Mouse (Mus musculus) T-helper 2 cell (primary cell): ENCODE measurements around the gene Naga.

Source experiments
- in situ Hi-C: fragments of 300-600 bp; cut with MboI, MseI; formaldehyde crosslinking; loops from one replicate; pipeline ENCODE4 v1.15.1; 2025; ENCODE audit warnings: high pct_unique_total_duplicates

The Naga gene

DNA sequence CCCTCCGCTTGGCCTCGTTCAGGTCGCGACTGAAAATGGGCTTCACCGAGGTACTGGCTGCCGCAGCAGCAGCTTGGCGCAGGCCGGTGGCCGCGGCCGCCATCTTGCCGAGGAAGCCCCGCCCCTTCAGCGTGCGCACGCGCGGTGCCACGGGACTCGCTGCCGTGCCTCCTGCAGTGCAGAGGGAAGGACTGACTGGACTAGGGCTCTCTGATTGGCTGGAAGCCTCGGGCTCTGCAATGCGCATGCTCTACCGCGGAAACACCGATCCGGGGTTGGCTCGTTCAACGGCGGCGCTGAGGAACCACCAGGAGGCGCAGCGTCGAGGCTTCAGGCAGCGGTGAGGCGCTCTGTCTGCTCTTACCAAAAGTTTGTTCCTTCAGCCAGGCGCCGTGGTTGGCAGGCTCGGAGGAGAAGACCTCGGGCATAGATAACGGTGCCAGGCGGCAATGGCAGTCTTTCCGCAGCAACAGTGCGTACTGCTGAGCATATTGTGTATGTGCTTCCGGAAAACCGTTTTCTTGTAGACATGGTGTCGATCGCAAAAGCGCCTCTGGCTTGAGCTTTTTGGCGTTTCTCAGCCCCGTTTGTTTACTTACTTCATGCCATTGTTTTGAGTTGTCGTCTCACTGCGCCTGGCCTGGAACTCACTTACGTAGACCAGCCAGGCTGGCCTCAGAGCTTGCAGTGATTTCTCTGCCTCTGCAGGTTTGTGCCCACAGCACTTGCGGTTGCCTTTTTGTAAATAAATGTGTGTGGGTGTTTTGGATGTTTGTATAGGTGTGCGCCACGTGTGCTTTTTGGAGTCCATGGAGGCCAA lies 15.6 kb upstream of the Naga start, which contains the start of gene Ndufa6:
Gene Ndufa6 (minus strand): TSS at position 197 of the 820 bp plus-strand sequence.
- in situ Hi-C loops: no loop called here

DNA sequence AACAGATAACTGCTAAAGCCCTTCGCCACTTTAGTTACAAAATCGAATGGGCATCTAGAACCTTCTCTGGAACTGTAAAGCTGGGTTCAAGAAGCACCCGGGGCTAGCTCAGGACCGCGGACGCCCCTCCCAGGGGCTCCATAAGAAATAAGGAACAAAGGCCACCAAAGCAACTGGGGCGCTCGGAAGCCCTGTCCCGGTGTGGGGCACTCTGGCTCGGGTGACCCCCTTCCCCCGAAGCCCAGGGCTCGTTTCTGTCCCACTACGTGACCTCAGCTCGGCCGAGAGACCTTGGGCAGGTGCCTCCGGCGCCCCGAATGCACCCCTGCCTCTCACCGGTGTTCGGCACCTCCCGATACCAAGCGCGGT lies 15.0 kb upstream of the Naga start:
- in situ Hi-C loops: no loop called here

DNA sequence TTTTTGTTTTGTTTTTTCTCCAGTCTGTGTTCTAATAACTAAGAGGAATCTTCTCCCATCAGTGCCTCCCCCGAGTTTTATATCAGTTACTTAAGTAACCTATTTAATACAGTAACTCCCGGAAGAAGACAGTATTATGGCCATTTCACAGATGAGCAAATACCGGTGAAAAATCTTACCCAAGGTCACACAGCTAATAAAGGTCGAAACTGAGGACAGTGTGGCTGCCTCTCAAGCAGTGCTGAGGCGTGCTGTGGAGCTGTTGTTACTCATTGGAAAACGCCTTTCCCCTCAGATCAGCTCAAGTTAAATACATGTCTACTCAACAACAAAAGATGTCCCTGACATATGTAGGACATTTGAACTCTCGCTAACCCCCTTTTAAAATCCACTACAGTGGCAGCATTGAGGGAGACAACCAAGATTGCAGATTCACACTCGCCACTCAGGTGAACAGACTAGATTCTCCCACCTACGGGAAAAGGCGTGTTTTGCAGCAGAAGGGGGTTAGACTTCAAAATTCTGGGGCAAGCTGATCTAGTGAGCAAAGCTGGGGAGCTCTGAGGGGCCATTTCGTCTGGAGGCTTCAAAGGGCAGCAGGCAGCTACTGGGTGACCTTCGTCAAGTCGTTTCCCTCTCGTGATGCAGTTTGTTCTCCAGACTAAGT lies 14.5 kb upstream of the Naga start:
- in situ Hi-C loops: no loop called here

DNA sequence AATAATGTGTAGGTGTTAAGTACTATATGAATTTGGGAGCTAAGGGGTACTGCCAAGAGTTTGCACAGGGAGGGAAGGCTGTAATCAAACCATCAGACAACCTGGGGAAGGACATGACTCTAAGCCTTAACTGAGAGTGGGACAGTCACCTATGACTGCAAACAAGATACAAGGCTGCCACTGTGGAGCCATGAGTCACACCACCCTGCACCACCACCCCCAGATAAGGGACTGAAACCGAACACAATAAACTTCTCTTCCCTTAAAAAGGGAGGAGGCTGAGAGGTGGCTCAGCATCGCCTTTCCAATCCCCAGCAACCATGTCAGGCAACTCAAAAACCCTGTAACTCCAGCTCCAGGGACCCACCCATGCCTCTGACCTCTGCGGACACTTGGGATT lies 12.8 kb upstream of the Naga start:
- in situ Hi-C loops: no loop called here

DNA sequence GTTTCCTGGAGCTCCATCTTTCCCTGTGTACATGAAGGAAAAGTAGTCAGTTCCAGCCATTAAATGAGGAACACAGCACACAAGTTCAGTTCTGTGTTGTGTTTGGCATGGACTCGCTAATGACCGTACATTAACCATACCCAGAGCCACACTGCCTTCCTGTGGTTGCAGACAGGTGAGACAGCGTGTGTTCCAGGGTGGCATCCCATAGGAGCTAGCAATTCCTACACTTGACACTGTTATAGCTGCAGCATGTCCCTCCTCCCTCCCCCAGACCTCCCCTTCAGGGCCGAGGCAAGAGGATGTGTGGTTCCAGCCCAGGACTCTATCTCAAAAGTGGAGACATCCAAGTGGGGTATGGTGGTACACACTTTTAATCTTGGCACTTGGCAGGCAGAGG lies 11.6 kb upstream of the Naga start:
- in situ Hi-C loops: no loop called here

DNA sequence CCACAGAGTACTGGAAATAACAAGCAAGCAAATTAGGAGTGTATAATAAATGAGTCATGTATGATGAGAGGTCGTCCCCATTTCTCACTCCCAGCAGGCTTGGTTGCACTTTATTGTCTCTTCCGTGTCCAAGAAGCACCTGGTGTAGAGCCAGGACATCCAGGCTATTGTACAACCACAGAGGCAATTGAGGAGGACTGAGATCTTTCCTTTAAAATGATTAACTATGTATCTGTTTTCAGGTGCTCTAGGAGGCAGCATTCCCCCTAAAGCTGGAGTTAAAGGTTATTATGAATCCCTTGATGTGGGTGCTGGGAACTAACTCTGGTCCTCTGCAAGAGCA lies 10.2 kb upstream of the Naga start:
- in situ Hi-C loops: loop anchor here (25.0 kb wide), 2 partner anchors 1262 to 1762 kb away; no protein-coding TSS in a partner anchor

DNA sequence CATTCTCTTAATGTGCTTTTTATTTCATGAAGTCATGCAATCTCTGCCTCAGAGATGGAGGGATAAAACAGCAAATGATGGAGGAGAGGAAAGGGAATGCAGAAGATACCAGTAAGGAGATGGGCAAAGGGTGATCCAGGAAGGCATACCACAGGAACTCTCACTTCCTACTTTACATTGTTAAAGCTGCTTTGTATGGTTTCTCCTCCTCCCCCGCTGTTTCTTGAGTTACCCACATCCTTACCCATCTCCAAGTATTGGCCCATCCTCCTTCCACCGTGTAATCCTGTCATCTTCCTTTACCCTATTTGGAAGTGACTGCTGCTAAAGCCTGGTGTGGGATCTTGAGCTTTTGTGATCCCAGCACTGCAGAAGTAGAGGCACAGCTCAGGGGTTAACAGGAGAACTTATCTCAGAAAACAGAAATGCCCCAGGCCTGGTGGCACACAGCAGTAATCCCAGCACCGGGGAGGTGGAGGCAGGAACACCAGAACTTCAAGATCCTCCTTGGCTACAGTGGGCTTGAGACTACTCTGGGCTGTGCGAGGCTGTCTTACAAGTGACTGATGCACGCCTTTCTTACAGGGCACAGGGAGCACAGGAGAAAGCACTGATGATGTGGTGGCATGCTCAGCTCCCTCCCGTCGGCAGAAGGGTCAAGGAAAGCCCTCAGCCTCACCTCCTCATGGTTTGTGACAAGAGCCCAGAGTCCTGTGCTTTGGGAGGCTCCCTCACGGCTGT lies 9.7 kb upstream of the Naga start:
- in situ Hi-C loops: loop anchor here (25.0 kb wide), 2 partner anchors 1261 to 1761 kb away; no protein-coding TSS in a partner anchor

DNA sequence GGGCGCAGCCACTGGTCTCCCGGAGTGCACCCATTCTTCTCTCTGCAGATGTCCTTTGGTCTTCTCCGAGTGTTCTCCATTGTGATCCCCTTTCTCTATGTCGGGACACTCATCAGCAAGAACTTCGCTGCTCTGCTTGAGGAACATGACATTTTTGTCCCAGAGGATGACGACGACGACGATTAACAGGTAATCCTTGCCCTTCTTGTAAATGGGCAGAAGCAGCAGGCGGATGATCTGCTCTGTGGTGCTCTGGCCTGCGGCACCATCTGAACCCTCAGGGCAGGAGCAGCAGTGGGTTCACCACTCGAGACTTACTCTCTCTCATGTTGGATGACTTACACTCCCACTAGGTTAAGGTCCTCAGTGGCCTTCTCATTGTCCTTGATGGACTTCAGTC lies 9.1 kb upstream of the Naga start:
- in situ Hi-C loops: loop anchor here (25.0 kb wide), 2 partner anchors 1261 to 1761 kb away; no protein-coding TSS in a partner anchor

DNA sequence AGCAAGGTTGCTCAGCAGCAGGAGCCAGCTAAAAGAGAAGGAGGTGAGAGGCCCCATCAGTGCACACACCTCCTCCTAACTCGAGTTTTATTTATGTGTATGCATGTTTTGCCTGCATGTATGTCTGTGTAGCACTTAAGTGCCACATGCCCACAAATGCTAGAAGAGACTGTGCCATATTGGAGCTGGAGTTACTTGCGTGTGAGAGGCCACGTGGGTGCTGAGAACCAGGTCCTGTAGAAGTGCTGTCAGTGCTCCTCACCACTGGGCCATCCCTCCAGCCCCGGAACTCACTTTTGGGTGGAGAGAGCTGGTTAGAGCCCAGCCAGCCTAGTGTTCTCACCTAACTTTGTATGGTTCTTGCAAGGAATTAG lies 8.6 kb upstream of the Naga start:
- in situ Hi-C loops: loop anchor here (25.0 kb wide), 2 partner anchors 1260 to 1760 kb away; no protein-coding TSS in a partner anchor

DNA sequence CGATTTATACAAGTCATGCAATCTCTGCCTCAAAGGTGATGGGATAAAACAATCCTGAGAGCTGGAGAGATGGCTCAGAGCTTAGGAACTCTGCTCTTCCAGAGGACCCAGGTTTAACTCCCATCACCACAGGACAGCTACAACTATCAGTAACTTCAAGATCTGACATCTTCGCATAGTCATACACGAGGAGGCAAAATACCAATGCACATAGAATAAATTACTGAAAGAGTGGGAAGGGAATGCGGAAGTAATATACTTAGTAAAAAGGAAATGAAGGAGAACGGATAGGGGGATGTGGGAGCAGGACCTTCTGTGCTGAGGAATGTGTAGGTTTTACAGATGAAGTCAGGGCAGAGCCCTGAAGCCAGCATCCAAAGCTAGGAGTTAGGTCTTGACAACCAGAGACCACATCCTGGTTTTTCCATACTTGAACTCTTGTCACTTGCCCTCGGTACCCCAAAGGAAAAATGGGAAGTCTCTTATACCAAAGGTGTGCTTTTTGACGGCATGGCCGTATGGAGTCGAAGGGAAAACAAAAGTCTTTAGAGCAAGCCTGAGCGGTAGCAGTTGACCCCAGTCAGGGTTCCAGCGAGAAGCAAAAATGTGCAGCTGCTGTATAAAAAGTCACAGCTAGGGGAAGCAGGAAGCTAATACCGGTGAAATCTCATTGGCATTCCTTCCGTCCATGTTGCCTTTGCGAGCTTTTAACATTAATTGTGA lies 8.0 kb upstream of the Naga start:
- in situ Hi-C loops: loop anchor here (25.0 kb wide), 2 partner anchors 1259 to 1759 kb away; no protein-coding TSS in a partner anchor

DNA sequence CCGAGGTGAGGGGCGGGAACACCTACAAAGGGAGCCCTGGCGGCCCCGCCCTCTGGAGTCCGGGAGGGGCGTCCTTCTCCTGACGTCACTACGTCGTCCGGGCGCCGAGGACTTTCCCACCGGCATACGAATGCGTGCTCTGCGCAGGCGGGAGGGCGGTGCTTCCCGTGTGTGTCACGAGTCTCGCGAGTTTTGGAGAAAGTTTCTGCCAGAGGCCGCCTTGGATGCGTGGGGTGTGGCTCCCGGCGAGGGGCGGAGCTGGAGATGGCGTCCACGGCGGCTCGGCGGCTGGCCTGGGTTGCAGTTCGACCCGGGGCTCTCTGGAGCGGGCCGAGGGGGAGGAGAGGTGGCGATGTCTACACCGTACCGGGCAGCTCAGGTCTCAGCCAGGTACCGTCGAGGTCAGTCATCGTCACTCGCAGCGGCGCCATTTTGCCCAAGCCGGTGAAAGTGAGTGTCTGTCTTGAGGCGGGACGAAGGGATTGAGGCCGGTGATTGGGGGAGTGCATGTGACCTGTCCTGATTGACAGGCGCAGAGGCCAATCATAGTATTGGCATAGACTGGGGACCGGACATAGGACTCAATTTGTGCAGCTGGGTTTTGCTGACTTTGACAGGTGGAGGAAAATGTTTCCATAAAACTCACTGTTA lies 7.2 kb upstream of the Naga start:
- in situ Hi-C loops: loop anchor here (25.0 kb wide), 2 partner anchors 1259 to 1759 kb away; no protein-coding TSS in a partner anchor

DNA sequence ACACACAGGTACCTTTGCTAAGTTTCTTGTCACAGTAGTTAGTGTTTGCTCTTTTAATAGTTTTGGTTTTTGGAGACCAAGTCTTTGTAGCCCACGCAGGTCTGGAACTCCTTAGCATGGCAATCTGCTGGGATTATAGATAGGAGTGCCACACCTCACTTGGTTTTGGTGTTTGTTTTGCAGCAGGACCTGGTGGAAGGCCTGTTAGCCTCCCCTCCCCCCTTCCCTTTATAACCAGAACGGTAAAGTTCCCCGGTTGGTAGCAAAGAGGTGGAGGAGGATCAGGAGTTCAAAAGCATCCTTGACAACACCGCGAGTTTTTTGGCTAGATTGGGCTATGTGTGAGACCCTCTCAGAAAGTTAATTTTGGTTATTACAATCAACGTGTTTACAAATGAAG lies 6.2 kb upstream of the Naga start:
- in situ Hi-C loops: loop anchor here (5.0 to 25.0 kb wide), 3 partner anchors 68 to 1758 kb away; no protein-coding TSS in a partner anchor

DNA sequence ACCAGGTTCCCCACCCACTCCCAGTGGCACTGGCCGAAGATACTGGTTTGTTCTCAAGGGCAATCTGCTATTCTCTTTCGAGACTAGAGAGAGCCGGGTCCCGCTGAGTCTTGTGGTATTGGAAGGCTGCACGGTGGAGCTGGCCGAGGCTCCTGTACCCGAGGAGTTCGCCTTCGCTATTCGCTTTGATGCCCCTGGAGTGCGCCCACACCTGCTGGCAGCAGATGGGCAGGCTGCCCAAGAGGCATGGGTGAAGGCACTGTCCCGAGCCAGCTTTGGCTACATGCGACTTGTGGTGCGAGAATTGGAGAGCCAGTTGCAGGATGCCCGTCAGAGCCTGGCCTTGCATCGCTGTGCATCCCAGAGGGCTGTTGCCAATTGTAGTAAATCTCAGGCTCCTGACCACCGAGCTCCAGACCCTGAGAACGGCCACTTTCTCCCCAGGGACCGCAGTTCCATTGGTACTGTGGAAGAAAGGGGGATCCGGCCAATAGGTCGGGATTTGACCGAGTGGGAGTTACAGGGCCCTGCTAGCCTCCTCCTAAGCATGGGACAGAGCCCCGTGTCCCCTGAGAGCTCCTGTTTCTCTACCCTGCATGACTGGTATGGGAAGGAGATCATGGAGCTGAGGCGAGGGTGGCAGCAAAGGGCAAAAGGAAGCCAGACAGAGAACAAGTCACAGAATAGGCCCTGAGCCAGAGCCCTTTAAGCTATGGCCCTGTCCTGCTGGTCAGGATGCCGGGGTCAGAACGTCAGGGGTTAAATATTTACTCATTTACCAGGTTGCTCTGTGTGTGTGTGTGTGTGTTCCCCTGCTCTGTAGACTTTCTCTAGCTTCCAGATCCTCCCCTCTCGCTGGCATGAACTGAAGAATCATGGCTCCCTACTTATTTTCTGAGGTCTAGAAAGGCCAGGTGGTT lies 4.9 kb upstream of the Naga start:
- in situ Hi-C loops: loop anchor here (5.0 to 25.0 kb wide), 3 partner anchors 66 to 1756 kb away; no protein-coding TSS in a partner anchor

DNA sequence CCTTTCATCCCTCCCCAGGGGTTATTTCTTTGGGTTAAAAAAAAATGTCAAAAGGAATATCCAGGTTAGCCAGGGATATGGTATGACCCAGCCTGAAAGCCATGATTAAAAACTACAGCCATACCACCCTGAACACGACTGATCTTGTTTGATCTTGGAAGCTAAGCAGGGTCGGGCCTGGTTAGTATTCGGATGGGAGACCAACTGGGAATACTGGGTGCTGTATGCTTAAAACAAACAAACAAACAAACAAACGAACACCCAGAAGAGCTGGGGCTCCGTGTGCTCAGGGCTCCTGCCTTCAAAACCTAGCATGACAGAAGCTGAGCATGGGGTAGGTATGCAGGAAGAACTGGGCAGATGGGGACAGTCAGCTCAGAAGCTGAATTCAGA lies 3.8 kb upstream of the Naga start:
- in situ Hi-C loops: loop anchor here (5.0 to 25.0 kb wide), 3 partner anchors 65 to 1755 kb away; no protein-coding TSS in a partner anchor

DNA sequence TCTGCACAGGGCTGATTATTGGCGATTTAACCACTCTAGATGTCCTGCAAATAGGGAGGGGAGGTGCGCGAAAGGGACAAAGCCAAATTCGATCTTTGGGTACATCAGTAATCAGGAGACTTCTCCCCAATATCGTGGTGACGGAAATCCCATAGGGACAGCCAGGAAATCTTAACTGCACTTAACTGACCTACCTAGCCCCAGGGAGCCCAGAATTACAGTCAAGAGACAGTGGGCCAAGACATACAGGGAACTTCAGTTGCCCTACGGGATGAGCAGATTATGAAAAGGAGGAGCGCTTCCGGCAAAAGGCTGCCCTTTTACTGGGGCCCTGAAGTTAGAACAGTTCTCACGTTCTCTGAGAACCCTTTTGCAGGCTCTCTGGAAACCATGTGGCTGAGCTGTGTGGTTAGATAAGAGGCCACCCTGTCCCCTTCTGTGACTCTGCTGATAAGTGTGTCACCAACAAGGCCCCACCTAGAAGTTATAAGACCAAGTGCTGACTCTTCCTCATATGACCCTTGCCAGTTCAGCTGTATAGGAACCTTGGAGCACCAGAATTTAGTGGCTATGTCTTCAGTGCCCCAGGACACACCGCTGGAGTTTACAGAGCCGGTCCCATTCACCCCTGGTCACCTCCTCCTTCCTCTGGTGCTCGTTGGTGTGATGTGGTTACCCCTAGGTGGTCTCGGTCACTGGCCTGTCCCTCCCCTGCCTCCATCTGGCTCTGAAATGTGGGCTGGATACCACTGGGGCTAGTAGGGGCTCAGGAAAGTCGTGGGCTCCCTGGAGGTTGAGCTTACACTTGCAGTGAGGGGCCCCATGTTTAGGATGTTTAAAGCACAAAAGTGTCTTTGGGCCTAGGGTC lies 3.2 kb upstream of the Naga start:
- in situ Hi-C loops: loop anchor here (5.0 to 25.0 kb wide), 3 partner anchors 65 to 1755 kb away; no protein-coding TSS in a partner anchor

DNA sequence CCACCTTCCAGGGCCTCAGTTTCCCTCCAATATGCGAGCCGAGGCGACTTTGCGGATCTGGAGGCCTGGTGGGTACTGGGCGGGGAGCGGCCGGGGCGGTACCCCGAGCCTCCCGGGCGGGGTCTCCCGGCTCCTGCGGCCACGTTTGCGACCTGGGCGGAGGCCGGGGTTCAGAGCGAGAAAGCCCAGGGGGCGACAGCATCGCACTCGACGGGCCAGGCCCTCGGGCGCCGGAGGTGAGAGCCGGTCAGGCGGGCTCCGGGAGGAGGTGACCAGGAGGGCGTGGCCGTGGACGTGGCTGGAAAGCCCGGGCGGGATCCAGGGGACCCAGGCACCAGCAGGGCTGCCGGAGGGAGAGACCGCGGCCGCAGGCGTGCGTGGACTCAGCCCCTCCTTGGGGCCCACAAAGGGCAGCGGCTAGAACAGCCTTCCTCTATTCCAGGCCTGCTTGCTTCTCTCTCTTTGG lies 2.3 kb upstream of the Naga start:
- in situ Hi-C loops: loop anchor here (5.0 to 25.0 kb wide), 3 partner anchors 64 to 1754 kb away; no protein-coding TSS in a partner anchor

DNA sequence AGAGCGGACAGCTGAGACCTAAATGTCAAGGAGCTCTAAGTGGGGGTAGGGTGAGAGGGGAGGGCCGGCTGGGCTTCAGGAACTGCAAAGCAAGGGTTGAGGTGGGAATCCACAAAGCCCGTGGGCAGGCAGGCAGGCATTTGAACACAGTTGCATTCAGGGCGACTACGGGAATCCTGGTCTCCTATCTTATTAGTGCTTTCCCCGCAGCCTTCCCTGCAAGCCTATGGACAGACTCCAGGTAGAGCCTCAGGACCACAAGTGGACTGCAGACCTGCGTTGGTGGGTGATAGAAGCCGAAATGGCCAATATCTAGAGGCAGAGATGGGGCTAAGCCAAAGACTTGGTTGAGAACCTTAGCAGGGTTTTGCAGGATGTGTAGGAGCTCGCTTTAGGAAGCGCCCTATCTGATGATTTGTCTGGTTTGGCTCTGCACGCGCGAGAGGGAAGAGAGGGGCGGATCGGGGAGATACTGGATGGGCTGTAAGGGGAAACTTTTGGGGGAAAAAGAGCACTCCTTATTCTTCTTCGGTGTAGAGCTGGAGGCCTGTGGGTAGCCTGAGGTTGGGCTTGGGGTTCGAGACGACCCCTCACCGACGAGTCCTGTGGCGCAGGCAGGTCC lies 1.8 kb upstream of the Naga start:
- in situ Hi-C loops: loop anchor here (5.0 to 25.0 kb wide), 3 partner anchors 63 to 1753 kb away; no protein-coding TSS in a partner anchor
